Mouse (Mus musculus) cortical plate, adult 2 months (tissue): ENCODE results near the gene Prdm12.

Source experiments
- CTCF ChIP-seq: fragments of 200-500 bp; IDR thresholded peaks from 2 replicates; pipeline ENCODE4 v1.5.1; 2011; ENCODE audit warnings: mild to moderate bottlenecking, control low read depth, low read length; ENCODE audit not compliant: insufficient read depth; ENCODE audit errors: extremely low read depth
- POLR2A ChIP-seq: fragments of 200-500 bp; IDR thresholded peaks from 2 replicates; pipeline ENCODE4 v1.6.1; 2011; ENCODE audit warnings: mild to moderate bottlenecking, low read length, control low read depth; ENCODE audit not compliant: insufficient read depth; ENCODE audit errors: extremely low read depth

DNA sequence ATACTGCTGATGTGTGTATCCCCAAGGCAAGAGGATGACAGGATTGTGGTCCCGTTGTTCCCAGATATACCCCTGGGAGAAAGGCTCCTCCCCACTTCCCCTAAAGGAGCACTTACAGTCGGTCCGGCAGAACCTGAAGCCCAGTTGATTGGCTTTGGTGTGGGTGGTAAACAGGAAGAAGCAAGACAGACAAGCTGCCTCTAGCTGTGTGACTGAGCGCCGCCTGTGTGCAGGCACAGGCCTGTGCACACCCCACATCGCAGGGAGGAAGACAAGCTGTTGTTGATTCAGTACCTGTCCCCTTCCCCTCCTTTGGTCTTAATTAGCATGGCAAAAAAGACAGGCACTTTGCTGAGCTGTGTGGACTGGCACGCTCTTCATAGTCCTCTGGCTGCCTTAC lies 26.1 kb upstream of the Prdm12 start:
- TF ChIP-seq CTCF, result 0 out of 2 replicates have a peak, but pooled peaks have one; percentile 9
- no peak for TF ChIP-seq POLR2A
